ENCODE assay signal across 8 mouse cellular contexts in genomic region chr14:7748944-7749763, GRCm38 (mm10). TPM values are rescaled to one million over a fixed set of nuclear protein-coding genes. Genes with fewer than 3 reads are reported as not detected.
DNase-seq lines count a peak whose midpoint lies in the region; ATAC-seq and TF ChIP-seq lines count a peak whose summit lies in the region.

No protein-coding gene starts in this region.

- H3K27me3 ChIP-seq in heart, embryonic 11.5 days (ENCODE audit: control insufficient read depth, insufficient read depth, low read length), result no peaks in the 10 kb centered on the region
- H3K27me3 ChIP-seq in kidney, embryonic 15.5 days, result no peaks in the 10 kb centered on the region
- no peaks in the 10 kb centered on the region for H3K27me3 ChIP-seq in liver, adult 2 months (ENCODE audit: control insufficient read depth, insufficient read depth, low read length)
- H3K27me3 ChIP-seq in neural tube, embryonic 11.5 days (ENCODE audit: control insufficient read depth, insufficient read depth, low read length), result no peaks in the 10 kb centered on the region

- ATAC-seq in common myeloid progenitor, adult 5-6 weeks (replicated peaks; ENCODE audit: low read depth, poor library complexity, severe bottlenecking), result peak; percentile 92
- peak; percentile 59 for ATAC-seq in heart, embryonic 11.5 days (replicated peaks; ENCODE audit: insufficient number of reproducible peaks, low FRiP score, low TSS enrichment)
- ATAC-seq in kidney, embryonic 15.5 days (replicated peaks; ENCODE audit: low FRiP score), result peak; percentile 87
- peak; percentile 89 for ATAC-seq in neural tube, embryonic 11.5 days (ENCODE audit: insufficient read depth, low FRiP score, low TSS enrichment)
- no peak for ATAC-seq in erythroid progenitor cell, adult 5-6 weeks (replicated peaks; ENCODE audit: low FRiP score, poor library complexity, severe bottlenecking)

- H3K27ac ChIP-seq in heart, embryonic 11.5 days (ENCODE audit: low read depth, low read length), result no peak overlapping the region
- no peak overlapping the region for H3K27ac ChIP-seq in kidney, embryonic 15.5 days
- no peak overlapping the region for H3K27ac ChIP-seq in liver, adult 2 months (replicated peaks; ENCODE audit: insufficient read depth, low read depth, low read length)
- no peak overlapping the region for H3K27ac ChIP-seq in neural tube, embryonic 11.5 days (ENCODE audit: low read depth, low read length)

- 36% methylated on average over 11 of the region's 11 CpGs for WGBS in heart, embryonic 11.5 days (ENCODE audit: insufficient replicate concordance)
- 34% methylated on average over 11 of the region's 11 CpGs for WGBS in kidney, embryonic 15.5 days
- 37% methylated on average over 11 of the region's 11 CpGs for WGBS in liver, adult 2 months
- 40% methylated on average over 11 of the region's 11 CpGs for WGBS in neural tube, embryonic 11.5 days

- H3K9ac ChIP-seq in heart, embryonic 11.5 days (ENCODE audit: low read depth, low read length), result no peak overlapping the region
- peak overlapping the region; percentile 21; the same call in 1 of the 2 replicates for H3K9ac ChIP-seq in kidney, embryonic 15.5 days
- H3K9ac ChIP-seq in liver, adult 2 months (ENCODE audit: low read depth, low read length), result no peak overlapping the region
- H3K9ac ChIP-seq in neural tube, embryonic 11.5 days (ENCODE audit: low read length), result peak overlapping the region; percentile 33

- no peak for TF ChIP-seq POLR2A in liver, adult 2 months (IDR thresholded peaks at IDR 0.05; ENCODE audit: extremely low read depth, insufficient read depth, low read length)

- TF ChIP-seq CTCF in liver, adult 2 months (IDR thresholded peaks at IDR 0.05; ENCODE audit: low read depth, low read length), result peak; percentile 52; the same call in 1 of the 2 replicates

- no peaks in the 10 kb centered on the region for H3K79me2 ChIP-seq in liver, adult 2 months (ENCODE audit: control insufficient read depth, insufficient read depth, low read length)

- H3K4me3 ChIP-seq in heart, embryonic 11.5 days (ENCODE audit: low read depth, low read length), result peak overlapping the region; percentile 2; the same call in 1 of the 2 replicates
- H3K4me3 ChIP-seq in kidney, embryonic 15.5 days (replicated peaks), result peak overlapping the region; percentile 16
- no peak overlapping the region for H3K4me3 ChIP-seq in liver, adult 2 months (ENCODE audit: insufficient read depth, low read depth, low read length)
- H3K4me3 ChIP-seq in neural tube, embryonic 11.5 days (ENCODE audit: low read depth, low read length), result no peak overlapping the region

- no peaks in the 10 kb centered on the region for H3K4me1 ChIP-seq in heart, embryonic 11.5 days (ENCODE audit: control insufficient read depth, insufficient read depth, low read length)
- H3K4me1 ChIP-seq in kidney, embryonic 15.5 days, result no peaks in the 10 kb centered on the region
- H3K4me1 ChIP-seq in liver, adult 2 months (ENCODE audit: control insufficient read depth, insufficient read depth, low read length), result no peaks in the 10 kb centered on the region
- no peaks in the 10 kb centered on the region for H3K4me1 ChIP-seq in neural tube, embryonic 11.5 days (ENCODE audit: control insufficient read depth, insufficient read depth, low read length)

- H3K4me2 ChIP-seq in heart, embryonic 11.5 days, result peak overlapping the region; percentile 45
- peak overlapping the region; percentile 51 for H3K4me2 ChIP-seq in kidney, embryonic 15.5 days
- peak overlapping the region; percentile 33 for H3K4me2 ChIP-seq in neural tube, embryonic 11.5 days (ENCODE audit: low read depth)

- DNase-seq in CD4-positive helper T cell, adult 2 months (ENCODE audit: low read depth, low spot score), result peak; percentile 44
- DNase-seq in R1 (ENCODE audit: low read depth, low spot score), result peak; percentile 77
- peak; percentile 23 for DNase-seq in liver, adult 2 months (ENCODE audit: extremely low read depth, low read depth, low spot score)
- DNase-seq in neural tube, embryonic 11.5 days (ENCODE audit: low spot score), result peak; percentile 77

- no peaks in the 10 kb centered on the region for H3K9me3 ChIP-seq in heart, embryonic 11.5 days (replicated peaks; ENCODE audit: control insufficient read depth, low read length)
- no peaks in the 10 kb centered on the region for H3K9me3 ChIP-seq in kidney, embryonic 15.5 days (replicated peaks)
- H3K9me3 ChIP-seq in neural tube, embryonic 11.5 days (ENCODE audit: control insufficient read depth, low read length), result no peaks in the 10 kb centered on the region

- H3K36me3 ChIP-seq in heart, embryonic 11.5 days (ENCODE audit: control insufficient read depth, insufficient read depth, low read length), result no peaks in the 10 kb centered on the region
- no peaks in the 10 kb centered on the region for H3K36me3 ChIP-seq in kidney, embryonic 15.5 days
- no peaks in the 10 kb centered on the region for H3K36me3 ChIP-seq in liver, adult 2 months (ENCODE audit: control insufficient read depth, insufficient read depth, low read length)
- H3K36me3 ChIP-seq in neural tube, embryonic 11.5 days (ENCODE audit: control insufficient read depth, insufficient read depth, low read length), result no peaks in the 10 kb centered on the region

RNA-seq across cellular contexts. Expression of gene Gm26661, which starts 42.2 kb away (rescaled TPM):
- total RNA-seq in common myeloid progenitor, adult 5-6 weeks (2017), result not detected in 2 replicates
- not detected in 2 replicates for polyA plus RNA-seq in heart, embryonic 11.5 days (2014; fragmentation: Nextera tagmentation; extraction: Ambion mirVana)
- not detected in 2 replicates for polyA plus RNA-seq in kidney, embryonic 15.5 days (2015; fragmentation: Nextera tagmentation; extraction: Ambion mirVana)
- not detected in 2 replicates for total RNA-seq in liver, adult 2 months (2014; rRNA removed)
- polyA plus RNA-seq in liver, adult 2 months (2012; rRNA removed), result not detected in 2 replicates
- polyA plus RNA-seq in neural tube, embryonic 11.5 days (2014; fragmentation: Nextera tagmentation; extraction: Ambion mirVana), result not detected in 2 replicates
- not detected in 2 replicates for total RNA-seq in erythroid progenitor cell, adult 5-6 weeks (2015; ENCODE audit: low replicate concordance)
- not detected in 2 replicates for total RNA-seq in erythroid progenitor cell, adult 5-6 weeks (2017; ENCODE audit: low replicate concordance)

Comparison
In these comparisons a context has a peak if more than half of its experiments do, and no peak if none do; other contexts are left out.
1. DNase-seq: peak in every context shown above with its lines; median percentile 77 in R1; 77 in neural tube, embryonic 11.5 days; 44 in CD4-positive helper T cell, adult 2 months; 23 in liver, adult 2 months.
2. H3K4me3 ChIP-seq: peak in heart, embryonic 11.5 days (single experiment) and kidney, embryonic 15.5 days (single experiment); none in liver, adult 2 months (single experiment) and neural tube, embryonic 11.5 days (single experiment).
3. H3K9ac ChIP-seq: peak in kidney, embryonic 15.5 days (single experiment) and neural tube, embryonic 11.5 days (single experiment); none in heart, embryonic 11.5 days (single experiment) and liver, adult 2 months (single experiment).
4. Peak in every context shown above with its lines, with median percentiles within 50 percentile points of each other: H3K4me2 ChIP-seq.